Mouse (Mus musculus) lung, embryonic 14.5 days (tissue): ENCODE results near the gene Tanc1. TPM values are rescaled to one million over a fixed set of nuclear protein-coding genes. Genes with fewer than 3 reads are reported as not detected.

ENCODE experiments used
- ATAC-seq: fragments of 200-750 bp; cut with Nextera tagmentation; 2 replicates; pipeline ENCODE4 v1.8.0; 2017; ENCODE audit warnings: mild to moderate bottlenecking, moderate TSS enrichment, moderate library complexity; ENCODE audit not compliant: insufficient read depth
- DNase-seq: peaks from one replicate; pipeline ENCODE4 v3.0.0-alpha.2; 2015
- H3K27ac ChIP-seq: fragments of 300-500 bp; sonication (generic); 2 replicates; pipeline ENCODE4 v1.5.1; 2014; ENCODE audit warnings: low read depth, mild to moderate bottlenecking, moderate library complexity
- H3K27me3 ChIP-seq: fragments of 300-500 bp; sonication (generic); 2 replicates; pipeline ENCODE4 v1.6.1; 2014; ENCODE audit warnings: low read length, control low read depth; ENCODE audit not compliant: insufficient read depth
- H3K36me3 ChIP-seq: fragments of 300-500 bp; sonication (generic); 2 replicates; pipeline ENCODE4 v1.6.1; 2014; ENCODE audit warnings: control low read depth; ENCODE audit not compliant: insufficient read depth
- H3K4me1 ChIP-seq: fragments of 300-500 bp; sonication (generic); 2 replicates; pipeline ENCODE4 v1.6.1; 2014; ENCODE audit warnings: antibody characterized with exemption, control low read depth; ENCODE audit not compliant: insufficient read depth
- H3K4me2 ChIP-seq: fragments of 300-500 bp; sonication (generic); 2 replicates; pipeline ENCODE4 v1.6.1; 2014; ENCODE audit warnings: mild to moderate bottlenecking
- H3K4me3 ChIP-seq: fragments of 300-500 bp; sonication (generic); 2 replicates; pipeline ENCODE4 v1.5.1; 2014; ENCODE audit warnings: low read depth, low read length
- H3K9ac ChIP-seq: fragments of 300-500 bp; sonication (generic); 2 replicates; pipeline ENCODE4 v1.6.1; 2014
- H3K9me3 ChIP-seq: fragments of 300-500 bp; sonication (generic); 2 replicates; pipeline ENCODE4 v1.6.1; 2016; ENCODE audit warnings: low read depth, low read length, control low read depth
- CTCF ChIP-seq: IDR thresholded peaks from 2 replicates; pipeline ENCODE4 v1.5.1; 2016; ENCODE audit warnings: antibody characterized with exemption, low read depth
- WGBS: fragments of 180-500 bp; shearing (Covaris S2); extraction: QIAGEN DNeasy Blood & Tissue Kit; methylation state at CpG from one replicate; pipeline ENCODE4 v1.1.7; 2014; 5-methylcytosine and 5-hydroxymethylcytosine counted together
- polyA plus RNA-seq: library from polyadenylated mRNA; unstranded; fragments of >200 nt; fragmentation: Nextera tagmentation; extraction: Ambion mirVana; gene quantifications from 2 replicates; pipeline ENCODE4 v1.2.1, GENCODE M21; 2014

Gene Tanc1
- polyA plus RNA-seq, 1 experiment from 2014 or later = 31.0 TPM

- TF ChIP-seq CTCF = peak; percentile 9; the same call in 1 of the 2 replicates
- ATAC-seq (no peak), DNase-seq (peak; percentile 56)
- peak overlapping the region; percentile 98 for H3K27ac ChIP-seq
- peak overlapping the region; percentile 85 for H3K4me3 ChIP-seq
- H3K9me3 ChIP-seq = no peaks in the 10 kb centered on the region
- H3K4me1 ChIP-seq = peaks cover 31% of the 10 kb centered on the region
- WGBS = under 1% methylated on average over 33 of the region's 33 CpGs
- H3K36me3 ChIP-seq = no peaks in the 10 kb centered on the region
- peak overlapping the region; percentile 92 for H3K9ac ChIP-seq
- peak overlapping the region; percentile 93 for H3K4me2 ChIP-seq
- H3K27me3 ChIP-seq = no peaks in the 10 kb centered on the region
Observed at GRCm38 (mm10) chr2:59612733-59613473, 1.1 kb downstream of the Tanc1 start.

DNA sequence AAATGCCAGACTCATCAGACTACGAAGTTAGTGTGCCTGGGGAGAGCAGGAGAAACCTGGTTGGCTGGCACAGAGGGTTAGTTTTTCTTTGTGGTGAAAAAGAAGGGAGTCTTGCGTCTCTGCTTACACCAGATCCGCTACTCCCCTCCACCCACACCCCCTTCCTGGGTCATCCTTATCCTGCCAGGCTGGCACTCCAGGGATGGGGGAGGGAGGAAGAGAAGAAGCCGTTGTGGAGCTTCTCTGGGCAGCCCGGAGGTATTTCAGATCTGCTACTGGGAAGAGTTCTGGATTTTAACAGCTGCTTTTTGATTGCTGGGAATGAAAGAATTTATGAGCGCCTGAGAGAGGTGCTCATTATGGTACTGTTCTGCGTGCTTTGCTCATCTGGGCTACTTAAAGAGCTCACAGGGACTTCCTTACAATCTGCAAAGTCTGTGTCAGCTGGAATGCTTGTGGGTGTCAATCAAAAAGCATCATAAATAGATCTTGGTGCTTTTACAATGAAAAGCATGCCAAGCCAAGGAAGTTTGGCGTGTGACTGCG lies 1.7 kb downstream of the Tanc1 start:
- peak overlapping the region; percentile 93 for H3K4me2 ChIP-seq
- ATAC-seq = no peak
- DNase-seq = peak; percentile 38
- no peaks in the 10 kb centered on the region for H3K9me3 ChIP-seq
- WGBS = 9% methylated on average over 9 of the region's 9 CpGs
- H3K4me3 ChIP-seq = peak overlapping the region; percentile 85
- peak overlapping the region; percentile 92 for H3K9ac ChIP-seq
- H3K27me3 ChIP-seq = no peaks in the 10 kb centered on the region
- peaks cover 26% of the 10 kb centered on the region for H3K4me1 ChIP-seq
- no peaks in the 10 kb centered on the region for H3K36me3 ChIP-seq
- TF ChIP-seq CTCF = no peak
- H3K27ac ChIP-seq = peak overlapping the region; percentile 98; the same call in 1 of the 2 replicates

GRCm38 (mm10) chr2:59616890-59617289 lies 5.0 kb downstream of the Tanc1 start:
- ATAC-seq (no peak), DNase-seq (no peak)
- 62% methylated on average over 2 of the region's 2 CpGs for WGBS
- Histone ChIP-seq H3K9ac (no peak overlapping the region), H3K27ac (no peak overlapping the region), H3K4me2 (no peak overlapping the region), H3K27me3 (no peaks in the 10 kb centered on the region), H3K4me1 (peaks cover 15% of the 10 kb centered on the region), H3K36me3 (no peaks in the 10 kb centered on the region), H3K4me3 (no peak overlapping the region), H3K9me3 (no peaks in the 10 kb centered on the region)
- TF ChIP-seq CTCF = no peak

- H3K27ac ChIP-seq = no peak overlapping the region
- ATAC-seq (no peak), DNase-seq (no peak)
- H3K36me3 ChIP-seq = 0 out of 2 replicates have a peak, but pooled peaks cover 2% of the 10 kb centered on the region
- H3K27me3 ChIP-seq = no peaks in the 10 kb centered on the region
- H3K9me3 ChIP-seq = no peaks in the 10 kb centered on the region
- no peak overlapping the region for H3K9ac ChIP-seq
- WGBS = 67% methylated on average over 7 of the region's 7 CpGs
- H3K4me2 ChIP-seq = no peak overlapping the region
- peaks cover 15% of the 10 kb centered on the region for H3K4me1 ChIP-seq
- H3K4me3 ChIP-seq = no peak overlapping the region
- TF ChIP-seq CTCF = no peak
Observed at GRCm38 (mm10) chr2:59618996-59619395, 7.2 kb downstream of the Tanc1 start.

- Histone ChIP-seq H3K4me2 (no peak overlapping the region), H3K27ac (no peak overlapping the region), H3K27me3 (no peaks in the 10 kb centered on the region), H3K9me3 (no peaks in the 10 kb centered on the region), H3K9ac (no peak overlapping the region), H3K4me1 (peaks cover 9% of the 10 kb centered on the region), H3K4me3 (no peak overlapping the region), H3K36me3 (0 out of 2 replicates have a peak, but pooled peaks cover 4% of the 10 kb centered on the region)
- TF ChIP-seq CTCF = no peak
- 83% methylated on average over 5 of the region's 5 CpGs for WGBS
- ATAC-seq (no peak), DNase-seq (no peak)
Observed at GRCm38 (mm10) chr2:59620601-59621000, 8.8 kb downstream of the Tanc1 start.

- Histone ChIP-seq H3K9me3 (no peaks in the 10 kb centered on the region), H3K27ac (no peak overlapping the region), H3K9ac (no peak overlapping the region), H3K4me3 (no peak overlapping the region), H3K36me3 (0 out of 2 replicates have a peak, but pooled peaks cover 4% of the 10 kb centered on the region), H3K27me3 (no peaks in the 10 kb centered on the region), H3K4me1 (peaks cover 11% of the 10 kb centered on the region), H3K4me2 (no peak overlapping the region)
- ATAC-seq (peak; percentile 53; the same call in 1 of the 2 replicates), DNase-seq (peak; percentile 58)
- WGBS = 25% methylated on average over 6 of the region's 6 CpGs
- no peak for TF ChIP-seq CTCF
Observed at GRCm38 (mm10) chr2:59622514-59623139, 10.8 kb downstream of the Tanc1 start.

- Histone ChIP-seq H3K27me3 (no peaks in the 10 kb centered on the region), H3K36me3 (0 out of 2 replicates have a peak, but pooled peaks cover 4% of the 10 kb centered on the region), H3K4me2 (no peak overlapping the region), H3K9ac (no peak overlapping the region), H3K4me1 (peaks cover 21% of the 10 kb centered on the region), H3K27ac (no peak overlapping the region), H3K9me3 (no peaks in the 10 kb centered on the region), H3K4me3 (no peak overlapping the region)
- DNase-seq = no peak
- TF ChIP-seq CTCF = no peak
- ATAC-seq = no peak
- 48% methylated on average over 5 of the region's 5 CpGs for WGBS
Observed at GRCm38 (mm10) chr2:59623858-59624257, 12.0 kb downstream of the Tanc1 start.
